In genomic region chr8:34679565-34680291, GRCm38 (mm10) we compare ENCODE assay signal across 9 mouse cellular contexts.
DNase-seq lines count a peak whose midpoint lies in the region; ATAC-seq and TF ChIP-seq lines count a peak whose summit lies in the region.
"Had no signal": no experiment of that assay in that cellular context is flagged by ENCODE, and none has a peak within 500 bp of the region (broad histone marks: within the 10 kb centered on the region; RNA-seq: fewer than 3 reads in every experiment).

No protein-coding gene starts in this region.

- TF ChIP-seq POLR2A in cerebellum, adult 2 months (IDR thresholded peaks at IDR 0.05; ENCODE audit: borderline replicate concordance, insufficient read depth, low read length), result no peak

- no peaks in the 10 kb centered on the region for H3K27me3 ChIP-seq in cerebellum, adult 2 months (ENCODE audit: control insufficient read depth, insufficient read depth, low read length)
- H3K27me3 ChIP-seq in forebrain, embryonic 16.5 days (replicated peaks; ENCODE audit: control insufficient read depth, insufficient read depth, low read length), result no peaks in the 10 kb centered on the region
- no peaks in the 10 kb centered on the region for H3K27me3 ChIP-seq in hindbrain, embryonic 14.5 days (ENCODE audit: control insufficient read depth, insufficient read depth, low read length)
- peaks cover 13% of the 10 kb centered on the region; the same call in 1 of the 2 replicates for H3K27me3 ChIP-seq in midbrain, embryonic 13.5 days
- H3K27me3 ChIP-seq: Patski had no signal

- peak overlapping the region; percentile 48 for H3K9ac ChIP-seq in forebrain, embryonic 16.5 days (replicated peaks; ENCODE audit: low read depth, low read length)
- H3K9ac ChIP-seq in hindbrain, embryonic 14.5 days, result peak overlapping the region; percentile 0; the same call in 1 of the 2 replicates
- 0 out of 2 replicates have a peak overlapping the region, but pooled peaks have one; percentile 4 for H3K9ac ChIP-seq in midbrain, embryonic 13.5 days (replicated peaks)

- peak overlapping the region; percentile 52; the same call in 1 of the 2 replicates for H3K27ac ChIP-seq in cerebellum, adult 2 months (ENCODE audit: insufficient read depth, low read length)
- H3K27ac ChIP-seq in forebrain, embryonic 16.5 days (ENCODE audit: low read length), result peak overlapping the region; percentile 82
- peak overlapping the region; percentile 69 for H3K27ac ChIP-seq in hindbrain, embryonic 14.5 days
- peak overlapping the region; percentile 30 for H3K27ac ChIP-seq in midbrain, embryonic 13.5 days

- peak; percentile 91 for ATAC-seq in forebrain, embryonic 16.5 days
- ATAC-seq in hindbrain, embryonic 14.5 days (ENCODE audit: low FRiP score), result peak; percentile 93
- peak; percentile 94 for ATAC-seq in midbrain, embryonic 13.5 days
- ATAC-seq in erythroid progenitor cell, adult 5-6 weeks (replicated peaks; ENCODE audit: low FRiP score, poor library complexity, severe bottlenecking), result no peak
- ATAC-seq: Patski had no signal

- no peak for TF ChIP-seq CTCF in cerebellum, adult 2 months (IDR thresholded peaks at IDR 0.05; ENCODE audit: borderline replicate concordance, insufficient read depth, low read depth, low read length)

- no peaks in the 10 kb centered on the region for H3K9me3 ChIP-seq in forebrain, embryonic 16.5 days (ENCODE audit: control insufficient read depth, low read length)
- H3K9me3 ChIP-seq in hindbrain, embryonic 14.5 days (ENCODE audit: control insufficient read depth, low read length), result no peaks in the 10 kb centered on the region
- no peaks in the 10 kb centered on the region for H3K9me3 ChIP-seq in midbrain, embryonic 13.5 days

- H3K36me3 ChIP-seq in forebrain, embryonic 16.5 days (ENCODE audit: control insufficient read depth, insufficient read depth), result no peaks in the 10 kb centered on the region
- no peaks in the 10 kb centered on the region for H3K36me3 ChIP-seq in hindbrain, embryonic 14.5 days (replicated peaks; ENCODE audit: control insufficient read depth, insufficient read depth)
- H3K36me3 ChIP-seq in midbrain, embryonic 13.5 days, result no peaks in the 10 kb centered on the region

- peaks cover 13% of the 10 kb centered on the region for H3K4me1 ChIP-seq in cerebellum, adult 2 months (ENCODE audit: control insufficient read depth, insufficient read depth, low read length)
- H3K4me1 ChIP-seq in forebrain, embryonic 16.5 days (replicated peaks; ENCODE audit: control insufficient read depth, insufficient read depth, low read length), result peaks cover 10% of the 10 kb centered on the region
- H3K4me1 ChIP-seq in hindbrain, embryonic 14.5 days (replicated peaks; ENCODE audit: control insufficient read depth, insufficient read depth, low read length), result peaks cover 11% of the 10 kb centered on the region
- H3K4me1 ChIP-seq in midbrain, embryonic 13.5 days (replicated peaks), result peaks cover 16% of the 10 kb centered on the region

- peak overlapping the region; percentile 30 for H3K4me3 ChIP-seq in cerebellum, adult 2 months (replicated peaks; ENCODE audit: insufficient read depth, low read depth, low read length)
- H3K4me3 ChIP-seq in forebrain, embryonic 16.5 days (replicated peaks; ENCODE audit: low read length), result peak overlapping the region; percentile 7; the same call in 1 of the 2 replicates
- H3K4me3 ChIP-seq in hindbrain, embryonic 14.5 days (replicated peaks; ENCODE audit: low read length), result no peak overlapping the region
- no peak overlapping the region for H3K4me3 ChIP-seq in midbrain, embryonic 13.5 days (replicated peaks)

- WGBS in cerebellum, adult 2 months, result 2% methylated on average over 14 of the region's 14 CpGs
- 3% methylated on average over 14 of the region's 14 CpGs for WGBS in forebrain, embryonic 16.5 days
- WGBS in hindbrain, embryonic 14.5 days, result 7% methylated on average over 14 of the region's 14 CpGs
- 14% methylated on average over 14 of the region's 14 CpGs for WGBS in midbrain, embryonic 13.5 days

- DNase-seq in Muller cell, postnatal 12 days (ENCODE audit: inconsistent ontology term), result peak; percentile 62
- DNase-seq in cerebellum, adult 2 months, result peak; percentile 95 to 98
- DNase-seq in hindbrain, embryonic 14.5 days (ENCODE audit: low spot score), result peak; percentile 62
- peak; percentile 59 to 70 for DNase-seq in layer of hippocampus, postnatal 14 days (ENCODE audit: low spot score in 2 of 2)
- DNase-seq in yolk sac, embryonic 10.5 days (ENCODE audit: low spot score), result peak; percentile 32

- peak overlapping the region; percentile 40 for H3K4me2 ChIP-seq in forebrain, embryonic 16.5 days (ENCODE audit: low read length)
- H3K4me2 ChIP-seq in hindbrain, embryonic 14.5 days (replicated peaks), result peak overlapping the region; percentile 7
- H3K4me2 ChIP-seq in midbrain, embryonic 13.5 days (replicated peaks), result peak overlapping the region; percentile 11

Comparison
In these comparisons a context has a peak if more than half of its experiments do, and no peak if none do; other contexts are left out.
1. DNase-seq: peak in every context shown above with its lines; median percentile 96 in cerebellum, adult 2 months; 64 in layer of hippocampus, postnatal 14 days; 62 in Muller cell, postnatal 12 days; 62 in hindbrain, embryonic 14.5 days; 32 in yolk sac, embryonic 10.5 days.
2. H3K27ac ChIP-seq: peak in every context shown above with its lines; median percentile 82 in forebrain, embryonic 16.5 days; 69 in hindbrain, embryonic 14.5 days; 52 in cerebellum, adult 2 months; 30 in midbrain, embryonic 13.5 days.
3. H3K4me3 ChIP-seq: peak in cerebellum, adult 2 months (single experiment) and forebrain, embryonic 16.5 days (single experiment); none in hindbrain, embryonic 14.5 days (single experiment) and midbrain, embryonic 13.5 days (single experiment).
4. Peak in every context shown above with its lines, with median percentiles within 50 percentile points of each other: H3K4me2 ChIP-seq and H3K9ac ChIP-seq.